Mouse (Mus musculus): ENCODE results near the gene Muc1. TPM values are rescaled to one million over a fixed set of nuclear protein-coding genes. Genes with fewer than 3 reads are reported as not detected.

Gene Muc1
- polyA plus RNA-seq, 1 experiment from 2014 or later = 1.5 TPM

DNA sequence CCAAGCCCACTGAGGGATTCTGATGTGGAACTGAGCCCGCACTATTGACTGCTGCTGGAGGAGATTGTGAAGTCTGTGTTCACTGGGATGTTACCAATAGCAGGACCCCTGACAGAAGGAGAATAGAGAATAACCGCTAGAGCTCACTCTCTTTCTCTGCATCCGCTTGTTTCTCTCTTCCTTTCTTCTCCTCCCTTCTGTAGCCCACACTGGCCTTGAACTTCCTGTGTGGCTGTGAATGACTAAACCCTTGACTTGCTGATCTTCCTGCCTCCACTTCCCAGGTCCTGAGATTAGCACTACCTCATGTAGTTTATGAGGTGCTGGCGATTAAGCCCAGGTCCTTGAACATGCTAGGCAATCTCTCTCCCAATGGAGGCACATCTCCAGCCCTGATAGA, 18.6 kb downstream of the Muc1 start:
- peaks cover 2% of the 10 kb centered on the region; the same call in 1 of the 2 replicates for H3K36me3 ChIP-seq (ENCODE audit: control insufficient read depth, insufficient read depth, low read length)
- H3K9ac ChIP-seq (ENCODE audit: low read depth, low read length) = no peak overlapping the region
- H3K27ac ChIP-seq (ENCODE audit: low read length) = no peak overlapping the region
- H3K4me1 ChIP-seq (ENCODE audit: control insufficient read depth, insufficient read depth, low read length) = peaks cover 30% of the 10 kb centered on the region
- 91% methylated on average over 4 of the region's 4 CpGs for WGBS
- ATAC-seq = no peak
- H3K4me2 ChIP-seq (ENCODE audit: low read length) = peak overlapping the region; percentile 86
- no peaks in the 10 kb centered on the region for H3K27me3 ChIP-seq (ENCODE audit: control insufficient read depth, insufficient read depth, low read depth, low read length)
- H3K9me3 ChIP-seq (replicated peaks; ENCODE audit: control insufficient read depth, low read length, poor library complexity, severe bottlenecking) = no peaks in the 10 kb centered on the region
- no peak overlapping the region; the same call in 1 of the 2 replicates for H3K4me3 ChIP-seq (ENCODE audit: low read depth, low read length)

- H3K4me1 ChIP-seq (ENCODE audit: control insufficient read depth, insufficient read depth, low read length) = peaks cover 12% of the 10 kb centered on the region
- no peaks in the 10 kb centered on the region for H3K9me3 ChIP-seq (replicated peaks; ENCODE audit: control insufficient read depth, low read length, poor library complexity, severe bottlenecking)
- H3K4me2 ChIP-seq (ENCODE audit: low read length) = no peak overlapping the region
- no peak overlapping the region for H3K27ac ChIP-seq (ENCODE audit: low read length)
- 23% methylated on average over 7 of the region's 7 CpGs for WGBS
- H3K4me3 ChIP-seq (ENCODE audit: low read depth, low read length) = no peak overlapping the region
- peaks cover 2% of the 10 kb centered on the region; the same call in 1 of the 2 replicates for H3K36me3 ChIP-seq (ENCODE audit: control insufficient read depth, insufficient read depth, low read length)
- no peak overlapping the region for H3K9ac ChIP-seq (ENCODE audit: low read depth, low read length)
- ATAC-seq = no peak
- no peaks in the 10 kb centered on the region for H3K27me3 ChIP-seq (ENCODE audit: control insufficient read depth, insufficient read depth, low read depth, low read length)
Measured at GRCm38 (mm10) chr3:89250435-89251040, 21.7 kb downstream of the Muc1 start.

- no peak overlapping the region for H3K9ac ChIP-seq (ENCODE audit: low read depth, low read length)
- peaks cover 2% of the 10 kb centered on the region; the same call in 1 of the 2 replicates for H3K36me3 ChIP-seq (ENCODE audit: control insufficient read depth, insufficient read depth, low read length)
- ATAC-seq = no peak
- peaks cover 12% of the 10 kb centered on the region for H3K4me1 ChIP-seq (ENCODE audit: control insufficient read depth, insufficient read depth, low read length)
- WGBS = 6% methylated on average over 17 of the region's 17 CpGs
- H3K4me2 ChIP-seq (ENCODE audit: low read length) = peak overlapping the region; percentile 4; the same call in 1 of the 2 replicates
- no peak overlapping the region for H3K4me3 ChIP-seq (ENCODE audit: low read depth, low read length)
- no peaks in the 10 kb centered on the region for H3K27me3 ChIP-seq (ENCODE audit: control insufficient read depth, insufficient read depth, low read depth, low read length)
- no peak overlapping the region for H3K27ac ChIP-seq (ENCODE audit: low read length)
- no peaks in the 10 kb centered on the region for H3K9me3 ChIP-seq (replicated peaks; ENCODE audit: control insufficient read depth, low read length, poor library complexity, severe bottlenecking)
Measured at GRCm38 (mm10) chr3:89251365-89251895, 22.6 kb downstream of the Muc1 start.

DNA sequence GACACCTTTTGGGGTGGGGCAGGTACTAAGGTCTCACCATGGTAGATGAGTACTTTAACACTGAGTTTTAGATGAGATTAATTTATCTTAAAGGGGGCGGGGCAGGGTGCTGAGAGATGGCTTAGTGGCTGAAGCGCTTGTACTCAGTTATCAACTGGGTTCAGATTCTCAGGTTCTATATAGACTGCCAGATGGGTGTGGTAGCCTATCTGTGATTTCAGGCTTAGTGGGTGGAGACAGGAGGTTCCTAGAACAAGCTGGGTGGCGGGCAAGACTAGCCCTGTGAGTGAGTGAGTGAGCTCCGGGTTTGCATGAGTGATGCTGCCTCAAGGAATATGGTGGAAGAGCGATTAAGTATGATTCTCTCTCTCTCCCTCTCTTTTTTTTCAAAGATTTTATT, 26.1 kb downstream of the Muc1 start:
- Histone ChIP-seq H3K9ac (ENCODE audit: low read depth, low read length) (no peak overlapping the region), H3K27ac (ENCODE audit: low read length) (no peak overlapping the region), H3K27me3 (ENCODE audit: control insufficient read depth, insufficient read depth, low read depth, low read length) (no peaks in the 10 kb centered on the region), H3K4me1 (ENCODE audit: control insufficient read depth, insufficient read depth, low read length) (peaks cover 2% of the 10 kb centered on the region; the same call in 1 of the 2 replicates), H3K4me2 (ENCODE audit: low read length) (no peak overlapping the region), H3K9me3 (replicated peaks; ENCODE audit: control insufficient read depth, low read length, poor library complexity, severe bottlenecking) (no peaks in the 10 kb centered on the region), H3K4me3 (ENCODE audit: low read depth, low read length) (no peak overlapping the region), H3K36me3 (ENCODE audit: control insufficient read depth, insufficient read depth, low read length) (no peaks in the 10 kb centered on the region)
- 90% methylated on average over 5 of the region's 5 CpGs for WGBS
- ATAC-seq = no peak

GRCm38 (mm10) chr3:89256177-89256576, 27.3 kb downstream of the Muc1 start:
- peaks cover 2% of the 10 kb centered on the region; the same call in 1 of the 2 replicates for H3K4me1 ChIP-seq (ENCODE audit: control insufficient read depth, insufficient read depth, low read length)
- H3K4me3 ChIP-seq (ENCODE audit: low read depth, low read length) = no peak overlapping the region
- no peak overlapping the region for H3K9ac ChIP-seq (ENCODE audit: low read depth, low read length)
- ATAC-seq = no peak
- H3K36me3 ChIP-seq (ENCODE audit: control insufficient read depth, insufficient read depth, low read length) = no peaks in the 10 kb centered on the region
- no peak overlapping the region for H3K4me2 ChIP-seq (ENCODE audit: low read length)
- no peaks in the 10 kb centered on the region for H3K9me3 ChIP-seq (replicated peaks; ENCODE audit: control insufficient read depth, low read length, poor library complexity, severe bottlenecking)
- no peaks in the 10 kb centered on the region for H3K27me3 ChIP-seq (ENCODE audit: control insufficient read depth, insufficient read depth, low read depth, low read length)
- no peak overlapping the region for H3K27ac ChIP-seq (ENCODE audit: low read length)
- 83% methylated on average over 5 of the region's 5 CpGs for WGBS

GRCm38 (mm10) chr3:89259076-89259475, 30.2 kb downstream of the Muc1 start, which contains the start of gene Dpm3:
TSS of gene Dpm3 (plus strand) at chr3:89259358.
- H3K36me3 ChIP-seq (ENCODE audit: control insufficient read depth, insufficient read depth, low read length) = no peaks in the 10 kb centered on the region
- H3K9ac ChIP-seq (ENCODE audit: low read depth, low read length) = no peak within 1 kb of the TSS
- H3K27me3 ChIP-seq (ENCODE audit: control insufficient read depth, insufficient read depth, low read depth, low read length) = no peaks in the 10 kb centered on the region
- no peaks in the 10 kb centered on the region for H3K9me3 ChIP-seq (replicated peaks; ENCODE audit: control insufficient read depth, low read length, poor library complexity, severe bottlenecking)
- no peaks in the 10 kb centered on the region for H3K4me1 ChIP-seq (ENCODE audit: control insufficient read depth, insufficient read depth, low read length)
- no peak within 1 kb of the TSS for H3K27ac ChIP-seq (ENCODE audit: low read length)
- no peak within 1 kb of the TSS for H3K4me2 ChIP-seq (ENCODE audit: low read length)
- no peak for ATAC-seq
- H3K4me3 ChIP-seq (ENCODE audit: low read depth, low read length) = no peak within 1 kb of the TSS
- 49% methylated on average over 7 of the region's 7 CpGs for WGBS

- H3K36me3 ChIP-seq (ENCODE audit: control insufficient read depth, insufficient read depth, low read length) = no peaks in the 10 kb centered on the region
- no peaks in the 10 kb centered on the region for H3K27me3 ChIP-seq (ENCODE audit: control insufficient read depth, insufficient read depth, low read depth, low read length)
- H3K4me1 ChIP-seq (ENCODE audit: control insufficient read depth, insufficient read depth, low read length) = no peaks in the 10 kb centered on the region
- no peak overlapping the region for H3K27ac ChIP-seq (ENCODE audit: low read length)
- no peaks in the 10 kb centered on the region for H3K9me3 ChIP-seq (replicated peaks; ENCODE audit: control insufficient read depth, low read length, poor library complexity, severe bottlenecking)
- no peak overlapping the region for H3K4me3 ChIP-seq (ENCODE audit: low read depth, low read length)
- H3K4me2 ChIP-seq (ENCODE audit: low read length) = no peak overlapping the region
- H3K9ac ChIP-seq (ENCODE audit: low read depth, low read length) = no peak overlapping the region
- ATAC-seq = no peak
- 59% methylated on average over 3 of the region's 3 CpGs for WGBS
Measured at GRCm38 (mm10) chr3:89260211-89260610, 31.4 kb downstream of the Muc1 start.

DNA sequence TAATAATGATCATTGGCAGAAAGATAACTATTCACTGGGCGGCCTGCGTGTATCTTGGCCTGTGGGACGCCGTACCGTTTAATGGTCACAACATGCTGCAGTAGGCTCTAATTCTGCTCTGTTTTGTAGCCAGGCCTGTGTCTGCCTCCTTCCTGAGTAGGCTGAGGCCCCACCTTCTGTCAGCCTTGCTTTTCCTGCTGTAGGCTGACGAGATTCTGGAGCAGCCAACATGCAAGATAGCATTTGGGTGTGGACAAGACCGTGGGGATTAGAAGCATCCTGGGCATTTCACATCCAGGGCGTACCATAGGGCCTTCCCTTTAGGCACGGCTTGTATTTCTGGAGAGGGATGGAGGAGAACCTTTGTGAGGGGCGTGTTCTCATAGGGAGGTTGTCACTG, 33.6 kb downstream of the Muc1 start:
- H3K27me3 ChIP-seq (ENCODE audit: control insufficient read depth, insufficient read depth, low read depth, low read length) = no peaks in the 10 kb centered on the region
- H3K4me2 ChIP-seq (ENCODE audit: low read length) = no peak overlapping the region
- ATAC-seq = no peak
- no peaks in the 10 kb centered on the region for H3K9me3 ChIP-seq (replicated peaks; ENCODE audit: control insufficient read depth, low read length, poor library complexity, severe bottlenecking)
- WGBS = 76% methylated on average over 10 of the region's 10 CpGs
- peaks cover 11% of the 10 kb centered on the region for H3K4me1 ChIP-seq (ENCODE audit: control insufficient read depth, insufficient read depth, low read length)
- no peak overlapping the region for H3K27ac ChIP-seq (ENCODE audit: low read length)
- H3K4me3 ChIP-seq (ENCODE audit: low read depth, low read length) = no peak overlapping the region
- no peak overlapping the region for H3K9ac ChIP-seq (ENCODE audit: low read depth, low read length)
- H3K36me3 ChIP-seq (ENCODE audit: control insufficient read depth, insufficient read depth, low read length) = no peaks in the 10 kb centered on the region

GRCm38 (mm10) chr3:89266439-89266893, 37.6 kb downstream of the Muc1 start:
- H3K9ac ChIP-seq (ENCODE audit: low read depth, low read length) = peak overlapping the region; percentile 92
- H3K9me3 ChIP-seq (replicated peaks; ENCODE audit: control insufficient read depth, low read length, poor library complexity, severe bottlenecking) = no peaks in the 10 kb centered on the region
- peak overlapping the region; percentile 83 for H3K4me3 ChIP-seq (ENCODE audit: low read depth, low read length)
- H3K27ac ChIP-seq (ENCODE audit: low read length) = peak overlapping the region; percentile 86
- H3K27me3 ChIP-seq (ENCODE audit: control insufficient read depth, insufficient read depth, low read depth, low read length) = no peaks in the 10 kb centered on the region
- peak overlapping the region; percentile 97 for H3K4me2 ChIP-seq (ENCODE audit: low read length)
- under 1% methylated on average over 20 of the region's 20 CpGs for WGBS
- peak; percentile 87 for ATAC-seq
- no peaks in the 10 kb centered on the region for H3K36me3 ChIP-seq (ENCODE audit: control insufficient read depth, insufficient read depth, low read length)
- peaks cover 35% of the 10 kb centered on the region for H3K4me1 ChIP-seq (ENCODE audit: control insufficient read depth, insufficient read depth, low read length)

All from midbrain, embryonic 16.5 days (tissue).